Mouse (Mus musculus) E14TG2a.4 (cell line): ENCODE measurements around the gene Sacm1l.

ENCODE experiments used
- CTCF ChIP-seq: conservative IDR thresholded peaks from 2 replicates; pipeline ENCODE4 v1.5.1; 2014; ENCODE audit warnings: low read length
- POU5F1 ChIP-seq: IDR thresholded peaks from 2 replicates; pipeline ENCODE4 v1.6.1; 2014; ENCODE audit warnings: low read length, borderline replicate concordance

GRCm38 (mm10) chr9:123631666-123632065, 102.1 kb downstream of the Sacm1l start:
- TF ChIP-seq CTCF (no peak), POU5F1 (no peak)
